Mouse (Mus musculus): ENCODE data around the gene Mmrn1. TPM values are rescaled to one million over a fixed set of nuclear protein-coding genes. Genes with fewer than 3 reads are reported as not detected.
A peak's percentile ranks its signal among the peaks of the same experiment; 100 is the strongest.
"Not testable (repeated sequence)": the region's sequence is repeated elsewhere in the genome, so short reads cannot be mapped to it uniquely, and the experiment has no call there.

The Mmrn1 gene
- polyA plus RNA-seq (2016; fragmentation: Nextera tagmentation; extraction: Ambion mirVana): 4.7 and 5.4 TPM in 2 replicates

- not testable (repeated sequence) for ATAC-seq (ENCODE audit: low FRiP score); H3K4me3 ChIP-seq (replicated peaks)
Observed at GRCm38 (mm10) chr6:60924676-60925075, at the start of gene Mmrn1. Mmrn1 (plus strand) TSS chr6:60924976.

GRCm38 (mm10) chr6:60880362-60880761 is 44.4 kb upstream of the Mmrn1 start:
- ATAC-seq (ENCODE audit: low FRiP score): no peak
- Histone ChIP-seq H3K4me1 (no peaks in the 10 kb centered on the region), H3K36me3 (replicated peaks) (no peaks in the 10 kb centered on the region), H3K27ac (no peak overlapping the region), H3K9ac (no peak overlapping the region), H3K4me2 (no peak overlapping the region), H3K27me3 (no peaks in the 10 kb centered on the region), H3K9me3 (no peaks in the 10 kb centered on the region), H3K4me3 (replicated peaks) (no peak overlapping the region)
- WGBS: 92% methylated on average over 7 of the region's 7 CpGs

More at GRCm38 (mm10) chr6:60924676-60925075, at the start of gene Mmrn1:
- 95% methylated on average over 20 of the region's 20 CpGs for WGBS
- not testable (repeated sequence) for H3K9me3 ChIP-seq; H3K27ac ChIP-seq; H3K4me1 ChIP-seq; H3K36me3 ChIP-seq (replicated peaks); H3K27me3 ChIP-seq; H3K9ac ChIP-seq; H3K4me2 ChIP-seq

GRCm38 (mm10) chr6:60881534-60881933 is 43.2 kb upstream of the Mmrn1 start:
- ATAC-seq (ENCODE audit: low FRiP score): no peak
- Histone ChIP-seq H3K36me3 (replicated peaks) (no peaks in the 10 kb centered on the region), H3K9me3 (no peaks in the 10 kb centered on the region), H3K27ac (no peak overlapping the region), H3K4me3 (replicated peaks) (no peak overlapping the region), H3K4me2 (no peak overlapping the region), H3K9ac (no peak overlapping the region), H3K4me1 (no peaks in the 10 kb centered on the region), H3K27me3 (no peaks in the 10 kb centered on the region)
- WGBS: 60% methylated on average over 2 of the region's 2 CpGs

- 81% methylated on average over 2 of the region's 2 CpGs for WGBS
- no peak for ATAC-seq (ENCODE audit: low FRiP score)
- H3K9ac ChIP-seq: no peak overlapping the region
- H3K27ac ChIP-seq: no peak overlapping the region
- no peaks in the 10 kb centered on the region for H3K9me3 ChIP-seq
- H3K27me3 ChIP-seq: no peaks in the 10 kb centered on the region
- no peaks in the 10 kb centered on the region for H3K4me1 ChIP-seq
- no peak overlapping the region for H3K4me3 ChIP-seq (replicated peaks)
- no peak overlapping the region for H3K4me2 ChIP-seq
- no peaks in the 10 kb centered on the region for H3K36me3 ChIP-seq (replicated peaks)
Observed at GRCm38 (mm10) chr6:60907272-60907671, 17.5 kb upstream of the Mmrn1 start.

- Histone ChIP-seq H3K27ac (no peak overlapping the region), H3K4me1 (no peaks in the 10 kb centered on the region), H3K4me2 (no peak overlapping the region), H3K4me3 (replicated peaks) (no peak overlapping the region), H3K36me3 (replicated peaks) (no peaks in the 10 kb centered on the region), H3K27me3 (no peaks in the 10 kb centered on the region), H3K9me3 (no peaks in the 10 kb centered on the region), H3K9ac (no peak overlapping the region)
- ATAC-seq (ENCODE audit: low FRiP score): peak; percentile 61; the same call in 1 of the 2 replicates
Observed at GRCm38 (mm10) chr6:60931364-60931763, 6.6 kb downstream of the Mmrn1 start.

- Histone ChIP-seq H3K4me2 (no peak overlapping the region), H3K27me3 (no peaks in the 10 kb centered on the region), H3K27ac (no peak overlapping the region), H3K9ac (no peak overlapping the region), H3K4me1 (no peaks in the 10 kb centered on the region), H3K9me3 (no peaks in the 10 kb centered on the region), H3K4me3 (replicated peaks) (no peak overlapping the region), H3K36me3 (replicated peaks) (no peaks in the 10 kb centered on the region)
- WGBS: 80% methylated on average over 4 of the region's 4 CpGs
- no peak for ATAC-seq (ENCODE audit: low FRiP score)
Observed at GRCm38 (mm10) chr6:60934835-60935234, 10.1 kb downstream of the Mmrn1 start.

GRCm38 (mm10) chr6:60935448-60936130 is 10.8 kb downstream of the Mmrn1 start:
- Histone ChIP-seq H3K4me2 (no peak overlapping the region), H3K27ac (no peak overlapping the region), H3K9me3 (no peaks in the 10 kb centered on the region), H3K27me3 (no peaks in the 10 kb centered on the region), H3K4me3 (replicated peaks) (no peak overlapping the region), H3K9ac (no peak overlapping the region), H3K36me3 (replicated peaks) (no peaks in the 10 kb centered on the region), H3K4me1 (no peaks in the 10 kb centered on the region)
- 81% methylated on average over 4 of the region's 4 CpGs for WGBS
- ATAC-seq (ENCODE audit: low FRiP score): no peak

GRCm38 (mm10) chr6:60944178-60944577 is 19.4 kb downstream of the Mmrn1 start:
- H3K9ac ChIP-seq: no peak overlapping the region
- no peak overlapping the region for H3K4me3 ChIP-seq (replicated peaks)
- H3K4me2 ChIP-seq: no peak overlapping the region
- H3K36me3 ChIP-seq (replicated peaks): no peaks in the 10 kb centered on the region
- ATAC-seq (ENCODE audit: low FRiP score): no peak
- H3K27ac ChIP-seq: no peak overlapping the region
- H3K4me1 ChIP-seq: no peaks in the 10 kb centered on the region
- 85% methylated on average over 7 of the region's 7 CpGs for WGBS
- no peaks in the 10 kb centered on the region for H3K27me3 ChIP-seq
- H3K9me3 ChIP-seq: no peaks in the 10 kb centered on the region

- Histone ChIP-seq H3K27me3 (no peaks in the 10 kb centered on the region), H3K4me2 (no peak overlapping the region), H3K4me1 (no peaks in the 10 kb centered on the region), H3K36me3 (replicated peaks) (no peaks in the 10 kb centered on the region), H3K9me3 (no peaks in the 10 kb centered on the region), H3K27ac (no peak overlapping the region), H3K4me3 (replicated peaks) (no peak overlapping the region), H3K9ac (no peak overlapping the region)
- ATAC-seq (ENCODE audit: low FRiP score): no peak
- 85% methylated on average over 9 of the region's 9 CpGs for WGBS
Observed at GRCm38 (mm10) chr6:60944621-60945020, 19.8 kb downstream of the Mmrn1 start.

GRCm38 (mm10) chr6:60950415-60950814 is 25.6 kb downstream of the Mmrn1 start:
- 57% methylated on average over 3 of the region's 3 CpGs for WGBS
- no peak overlapping the region for H3K27ac ChIP-seq
- no peaks in the 10 kb centered on the region for H3K4me1 ChIP-seq
- no peak overlapping the region for H3K4me3 ChIP-seq (replicated peaks)
- H3K4me2 ChIP-seq: no peak overlapping the region
- no peaks in the 10 kb centered on the region for H3K27me3 ChIP-seq
- H3K9ac ChIP-seq: no peak overlapping the region
- no peak for ATAC-seq (ENCODE audit: low FRiP score)
- no peaks in the 10 kb centered on the region for H3K9me3 ChIP-seq
- H3K36me3 ChIP-seq (replicated peaks): no peaks in the 10 kb centered on the region

GRCm38 (mm10) chr6:60961285-60961684 is 36.5 kb downstream of the Mmrn1 start:
- Histone ChIP-seq H3K27me3 (no peaks in the 10 kb centered on the region), H3K9me3 (no peaks in the 10 kb centered on the region), H3K4me2 (no peak overlapping the region), H3K4me1 (peaks cover 3% of the 10 kb centered on the region; the same call in 1 of the 2 replicates), H3K4me3 (replicated peaks) (no peak overlapping the region), H3K36me3 (replicated peaks) (no peaks in the 10 kb centered on the region), H3K9ac (no peak overlapping the region), H3K27ac (no peak overlapping the region)
- 85% methylated on average over 2 of the region's 2 CpGs for WGBS
- no peak for ATAC-seq (ENCODE audit: low FRiP score)

- Histone ChIP-seq H3K4me3 (replicated peaks) (no peak overlapping the region), H3K36me3 (replicated peaks) (no peaks in the 10 kb centered on the region), H3K4me1 (peaks cover 3% of the 10 kb centered on the region; the same call in 1 of the 2 replicates), H3K9me3 (no peaks in the 10 kb centered on the region), H3K9ac (no peak overlapping the region), H3K27ac (no peak overlapping the region), H3K27me3 (no peaks in the 10 kb centered on the region), H3K4me2 (no peak overlapping the region)
- WGBS: 37% methylated on average over 2 of the region's 2 CpGs
- ATAC-seq (ENCODE audit: low FRiP score): peak; percentile 74; the same call in 1 of the 2 replicates
Observed at GRCm38 (mm10) chr6:60961838-60962237, 37.1 kb downstream of the Mmrn1 start.

- Histone ChIP-seq H3K9ac (no peak overlapping the region), H3K4me3 (replicated peaks) (no peak overlapping the region), H3K36me3 (replicated peaks) (no peaks in the 10 kb centered on the region), H3K9me3 (no peaks in the 10 kb centered on the region), H3K27ac (no peak overlapping the region), H3K4me1 (peaks cover 3% of the 10 kb centered on the region; the same call in 1 of the 2 replicates), H3K4me2 (no peak overlapping the region), H3K27me3 (no peaks in the 10 kb centered on the region)
- WGBS: 65% methylated on average over 2 of the region's 2 CpGs
- ATAC-seq (ENCODE audit: low FRiP score): peak; percentile 27; the same call in 1 of the 2 replicates
Observed at GRCm38 (mm10) chr6:60962668-60963067, 37.9 kb downstream of the Mmrn1 start.
